Mouse (Mus musculus): ENCODE results near the gene Sh3bp5. TPM values are rescaled to one million over a fixed set of nuclear protein-coding genes. Genes with fewer than 3 reads are reported as not detected.

Sh3bp5 gene
- polyA plus RNA-seq, 1 experiment from 2014 or later = 29.7 TPM

- no peaks in the 10 kb centered on the region for H3K27me3 ChIP-seq (ENCODE audit: insufficient read depth, low read length)
- DNase-seq = no peak
- WGBS (ENCODE audit: insufficient replicate concordance) = 62% methylated on average over 7 of the region's 7 CpGs
- H3K27ac ChIP-seq (ENCODE audit: low read depth) = peak overlapping the region; percentile 85
- peaks cover 76% of the 10 kb centered on the region for H3K4me1 ChIP-seq (ENCODE audit: insufficient read depth)
- H3K9me3 ChIP-seq (ENCODE audit: low read length) = no peaks in the 10 kb centered on the region
- peaks cover 11% of the 10 kb centered on the region for H3K36me3 ChIP-seq (replicated peaks; ENCODE audit: insufficient read depth, low read length)
- H3K9ac ChIP-seq (replicated peaks) = no peak overlapping the region; the same call in 1 of the 2 replicates
- no peak overlapping the region for H3K4me3 ChIP-seq (ENCODE audit: low read depth, low read length)
- no peak for TF ChIP-seq EP300 (IDR thresholded peaks at IDR 0.05; ENCODE audit: low read depth)
- no peak for TF ChIP-seq CTCF (IDR thresholded peaks at IDR 0.05; ENCODE audit: low read depth)
- no peak for ATAC-seq
- 0 out of 2 replicates have a peak overlapping the region, but pooled peaks have one; percentile 6 for H3K4me2 ChIP-seq (ENCODE audit: low read depth, low read length)
These were observed 14.9 kb downstream of the Sh3bp5 start for GRCm38 (mm10) chr14:31420985-31421384.

GRCm38 (mm10) chr14:31420562-31420961 lies 15.3 kb downstream of the Sh3bp5 start:
- no peak overlapping the region for H3K4me2 ChIP-seq (ENCODE audit: low read depth, low read length)
- no peaks in the 10 kb centered on the region for H3K9me3 ChIP-seq (ENCODE audit: low read length)
- ATAC-seq (peak; percentile 33; the same call in 1 of the 2 replicates), DNase-seq (no peak)
- WGBS (ENCODE audit: insufficient replicate concordance) = 55% methylated on average over 7 of the region's 7 CpGs
- no peaks in the 10 kb centered on the region for H3K27me3 ChIP-seq (ENCODE audit: insufficient read depth, low read length)
- TF ChIP-seq CTCF (IDR thresholded peaks at IDR 0.05; ENCODE audit: low read depth) (no peak), EP300 (IDR thresholded peaks at IDR 0.05; ENCODE audit: low read depth) (no peak)
- H3K4me3 ChIP-seq (ENCODE audit: low read depth, low read length) = no peak overlapping the region
- H3K4me1 ChIP-seq (ENCODE audit: insufficient read depth) = peaks cover 80% of the 10 kb centered on the region
- H3K9ac ChIP-seq (replicated peaks) = no peak overlapping the region
- peaks cover 9% of the 10 kb centered on the region for H3K36me3 ChIP-seq (replicated peaks; ENCODE audit: insufficient read depth, low read length)
- peak overlapping the region; percentile 85 for H3K27ac ChIP-seq (ENCODE audit: low read depth)

- ATAC-seq (no peak), DNase-seq (no peak)
- H3K4me2 ChIP-seq (ENCODE audit: low read depth, low read length) = no peak overlapping the region
- peaks cover 4% of the 10 kb centered on the region for H3K36me3 ChIP-seq (replicated peaks; ENCODE audit: insufficient read depth, low read length)
- TF ChIP-seq EP300 (IDR thresholded peaks at IDR 0.05; ENCODE audit: low read depth) = no peak
- no peak for TF ChIP-seq CTCF (IDR thresholded peaks at IDR 0.05; ENCODE audit: low read depth)
- H3K4me3 ChIP-seq (ENCODE audit: low read depth, low read length) = no peak overlapping the region
- no peaks in the 10 kb centered on the region for H3K27me3 ChIP-seq (ENCODE audit: insufficient read depth, low read length)
- H3K4me1 ChIP-seq (ENCODE audit: insufficient read depth) = peaks cover 84% of the 10 kb centered on the region
- no peak overlapping the region for H3K9ac ChIP-seq (replicated peaks)
- H3K27ac ChIP-seq (ENCODE audit: low read depth) = peak overlapping the region; percentile 85
- 75% methylated on average over 8 of the region's 8 CpGs for whole genome bisulfite sequencing (ENCODE audit: insufficient replicate concordance)
- no peaks in the 10 kb centered on the region for H3K9me3 ChIP-seq (ENCODE audit: low read length)
These were observed 15.7 kb downstream of the Sh3bp5 start for GRCm38 (mm10) chr14:31420135-31420534.

DNA sequence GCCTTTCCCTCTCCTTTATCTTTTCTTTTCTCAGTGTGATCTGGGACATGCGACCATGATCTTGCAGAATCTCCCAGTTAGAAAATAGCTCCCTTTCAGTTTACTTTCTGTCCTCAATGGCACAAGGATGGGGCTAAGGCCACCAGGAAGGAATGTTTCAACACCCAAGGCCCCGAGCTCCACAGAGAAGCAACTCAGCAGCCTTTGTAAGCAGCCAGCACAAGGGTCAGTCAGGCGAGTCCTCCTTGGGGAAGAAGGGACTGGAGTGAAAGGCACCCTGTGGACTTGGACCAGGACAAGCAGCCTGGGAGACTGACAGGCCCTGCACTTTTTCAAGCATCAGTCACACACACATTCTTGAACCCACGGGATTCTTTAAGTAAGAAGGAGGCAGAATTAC lies 16.6 kb downstream of the Sh3bp5 start:
- Histone ChIP-seq H3K4me2 (ENCODE audit: low read depth, low read length) (no peak overlapping the region), H3K36me3 (replicated peaks; ENCODE audit: insufficient read depth, low read length) (peaks cover 3% of the 10 kb centered on the region; the same call in 1 of the 2 replicates), H3K9me3 (ENCODE audit: low read length) (no peaks in the 10 kb centered on the region), H3K9ac (replicated peaks) (no peak overlapping the region), H3K4me1 (ENCODE audit: insufficient read depth) (peaks cover 90% of the 10 kb centered on the region), H3K27me3 (ENCODE audit: insufficient read depth, low read length) (no peaks in the 10 kb centered on the region), H3K27ac (ENCODE audit: low read depth) (peak overlapping the region; percentile 53), H3K4me3 (ENCODE audit: low read depth, low read length) (no peak overlapping the region)
- TF ChIP-seq EP300 (IDR thresholded peaks at IDR 0.05; ENCODE audit: low read depth) (no peak), CTCF (IDR thresholded peaks at IDR 0.05; ENCODE audit: low read depth) (no peak)
- DNase-seq = no peak
- WGBS (ENCODE audit: insufficient replicate concordance) = 44% methylated on average over 4 of the region's 4 CpGs
- ATAC-seq = no peak

GRCm38 (mm10) chr14:31416835-31417549 lies 18.9 kb downstream of the Sh3bp5 start:
- H3K4me2 ChIP-seq (ENCODE audit: low read depth, low read length) = no peak overlapping the region
- H3K4me1 ChIP-seq (ENCODE audit: insufficient read depth) = peaks cover 94% of the 10 kb centered on the region
- peaks cover 6% of the 10 kb centered on the region; the same call in 1 of the 2 replicates for H3K36me3 ChIP-seq (replicated peaks; ENCODE audit: insufficient read depth, low read length)
- H3K9ac ChIP-seq (replicated peaks) = 0 out of 2 replicates have a peak overlapping the region, but pooled peaks have one; percentile 21
- H3K9me3 ChIP-seq (ENCODE audit: low read length) = no peaks in the 10 kb centered on the region
- TF ChIP-seq EP300 (IDR thresholded peaks at IDR 0.05; ENCODE audit: low read depth) = no peak
- TF ChIP-seq CTCF (IDR thresholded peaks at IDR 0.05; ENCODE audit: low read depth) = no peak
- no peaks in the 10 kb centered on the region for H3K27me3 ChIP-seq (ENCODE audit: insufficient read depth, low read length)
- no peak overlapping the region for H3K4me3 ChIP-seq (ENCODE audit: low read depth, low read length)
- ATAC-seq = no peak
- 68% methylated on average over 16 of the region's 16 CpGs for WGBS (ENCODE audit: insufficient replicate concordance)
- peak overlapping the region; percentile 77 for H3K27ac ChIP-seq (ENCODE audit: low read depth)
- DNase-seq = no peak

DNA sequence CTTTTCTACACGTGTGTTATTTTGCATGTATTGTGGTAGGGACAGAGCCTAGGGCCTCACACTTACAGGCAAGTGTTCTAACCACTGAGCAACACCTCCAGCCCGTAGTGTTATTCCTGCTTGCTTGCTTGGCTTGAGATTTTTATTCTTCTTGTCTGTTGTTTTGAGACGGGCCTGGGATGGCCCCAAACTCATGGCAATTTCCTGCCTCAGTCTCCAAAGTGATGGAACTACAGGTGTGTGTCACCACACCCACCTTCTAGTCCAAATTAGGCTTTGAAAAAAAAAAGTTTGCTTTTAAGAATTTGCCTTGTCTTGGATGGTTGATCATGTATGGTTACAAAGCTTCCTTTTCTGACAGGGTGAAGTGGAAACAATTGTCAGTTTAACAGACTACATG lies 19.5 kb downstream of the Sh3bp5 start:
- no peaks in the 10 kb centered on the region for H3K27me3 ChIP-seq (ENCODE audit: insufficient read depth, low read length)
- peaks cover 8% of the 10 kb centered on the region for H3K36me3 ChIP-seq (replicated peaks; ENCODE audit: insufficient read depth, low read length)
- no peak overlapping the region for H3K4me2 ChIP-seq (ENCODE audit: low read depth, low read length)
- no peak overlapping the region for H3K4me3 ChIP-seq (ENCODE audit: low read depth, low read length)
- TF ChIP-seq CTCF (IDR thresholded peaks at IDR 0.05; ENCODE audit: low read depth) (no peak), EP300 (IDR thresholded peaks at IDR 0.05; ENCODE audit: low read depth) (no peak)
- H3K9me3 ChIP-seq (ENCODE audit: low read length) = no peaks in the 10 kb centered on the region
- ATAC-seq (no peak), DNase-seq (no peak)
- no peak overlapping the region for H3K9ac ChIP-seq (replicated peaks)
- 62% methylated on average over 3 of the region's 3 CpGs for WGBS (ENCODE audit: insufficient replicate concordance)
- H3K4me1 ChIP-seq (ENCODE audit: insufficient read depth) = peaks cover 93% of the 10 kb centered on the region
- H3K27ac ChIP-seq (ENCODE audit: low read depth) = peak overlapping the region; percentile 77

Measured in liver, postnatal 0 days (tissue).